Comparison of ENCODE assay signal across 13 mouse cellular contexts in the genomic region with DNA sequence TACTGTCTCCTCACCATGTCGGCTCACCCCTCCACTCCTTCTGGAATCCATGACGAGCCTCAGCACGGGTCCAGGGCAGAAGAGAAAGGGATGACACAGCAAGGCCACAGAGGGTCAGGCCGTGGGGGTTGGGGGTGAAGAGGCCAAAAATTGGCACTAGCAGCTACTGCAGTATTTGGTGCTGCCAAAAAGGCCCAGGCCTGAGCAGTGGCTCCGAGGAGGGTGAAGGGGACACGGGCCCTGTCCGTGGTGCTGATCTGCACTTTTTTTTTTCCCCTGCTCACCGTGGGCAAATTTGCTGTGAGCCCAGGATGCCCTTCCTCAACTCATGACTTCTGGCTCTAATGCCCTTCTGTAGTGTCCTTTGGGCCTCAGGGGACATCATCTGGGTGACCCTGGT. TPM values are rescaled to one million over a fixed set of nuclear protein-coding genes. Genes with fewer than 3 reads are reported as not detected.
DNase-seq lines count a peak whose midpoint lies in the region; ATAC-seq and TF ChIP-seq lines count a peak whose summit lies in the region.
"Had no signal": no experiment of that assay in that cellular context is flagged by ENCODE, and none has a peak within 500 bp of the region (broad histone marks: within the 10 kb centered on the region; RNA-seq: fewer than 3 reads in every experiment).

No protein-coding gene starts in this region.

- peak; percentile 59 for DNase-seq in cerebellum, adult 9-11 months
- DNase-seq in cerebellum, adult 18-20 months: no peak
- no peak for DNase-seq in ES-E14 (ENCODE audit: low read depth, low spot score)
- DNase-seq in forebrain, embryonic 14.5 days (ENCODE audit: low spot score): no peak
- DNase-seq in urinary bladder, postnatal 25 days (ENCODE audit: low spot score): no peak
- DNase-seq in layer of hippocampus, adult 11-12 months (ENCODE audit: low spot score): no peak
- DNase-seq in urinary bladder, postnatal 4 days (ENCODE audit: low spot score in 2 of 2): no peak
- DNase-seq: layer of hippocampus, postnatal 36 days; lung, postnatal 10 days had no signal

- H3K4me3 ChIP-seq in ES-E14 (ENCODE audit: insufficient read depth in 1 of 2, low read depth in 1 of 2, low read length in 2 of 2, poor library complexity in 1 of 2, severe bottlenecking in 1 of 2): no peak overlapping the region
- H3K4me3 ChIP-seq in forebrain, embryonic 14.5 days (ENCODE audit: low read depth, low read length): no peak overlapping the region
- H3K4me3 ChIP-seq: embryonic facial prominence, embryonic 13.5 days; stomach, embryonic 15.5 days had no signal

- no peaks in the 10 kb centered on the region for H3K9me3 ChIP-seq in ES-E14 (ENCODE audit: control insufficient read depth, insufficient read depth, low read depth, low read length)
- H3K9me3 ChIP-seq in forebrain, embryonic 14.5 days (replicated peaks; ENCODE audit: control insufficient read depth, low read length): no peaks in the 10 kb centered on the region
- H3K9me3 ChIP-seq: embryonic facial prominence, embryonic 13.5 days; stomach, embryonic 15.5 days had no signal

- no peak overlapping the region for H3K27ac ChIP-seq in ES-E14 (ENCODE audit: insufficient read depth, low read depth, low read length, poor library complexity, severe bottlenecking)
- no peak overlapping the region for H3K27ac ChIP-seq in forebrain, embryonic 14.5 days (ENCODE audit: low read depth, low read length)
- H3K27ac ChIP-seq: embryonic facial prominence, embryonic 13.5 days; stomach, embryonic 15.5 days had no signal

- ATAC-seq in forebrain, embryonic 14.5 days: no peak
- peak; percentile 32; the same call in 1 of the 2 replicates for ATAC-seq in megakaryocyte-erythroid progenitor cell, adult 5-6 weeks (replicated peaks; ENCODE audit: low FRiP score, low TSS enrichment, poor library complexity, severe bottlenecking)

- in situ Hi-C loops in ES-E14 (cut with MboI; ENCODE audit: low sequenced_read_pairs in 2 of 2, unreplicated experiment in 2 of 2): no loop called here

- WGBS in forebrain, embryonic 14.5 days: 24% methylated on average over 8 of the region's 8 CpGs

- H3K4me2 ChIP-seq in forebrain, embryonic 14.5 days (ENCODE audit: low read length): peak overlapping the region; percentile 68; the same call in 1 of the 2 replicates
- H3K4me2 ChIP-seq: embryonic facial prominence, embryonic 13.5 days; stomach, embryonic 15.5 days had no signal

- H3K4me1 ChIP-seq in ES-E14 (ENCODE audit: control insufficient read depth in 2 of 2, insufficient read depth in 2 of 2, low read length in 2 of 2, poor library complexity in 1 of 2): peaks cover 2 to 21% of the 10 kb centered on the region in 2 experiments; a peak in 1 of 4 replicates
- peaks cover 7% of the 10 kb centered on the region for H3K4me1 ChIP-seq in forebrain, embryonic 14.5 days (ENCODE audit: control insufficient read depth, insufficient read depth, low read length)

- no peaks in the 10 kb centered on the region for H3K36me3 ChIP-seq in ES-E14 (ENCODE audit: control insufficient read depth, insufficient read depth, low read length, poor library complexity, severe bottlenecking)
- H3K36me3 ChIP-seq in forebrain, embryonic 14.5 days (ENCODE audit: control insufficient read depth, insufficient read depth, low read length): peaks cover 8% of the 10 kb centered on the region; the same call in 1 of the 2 replicates
- H3K36me3 ChIP-seq: embryonic facial prominence, embryonic 13.5 days; stomach, embryonic 15.5 days had no signal

- H3K27me3 ChIP-seq in forebrain, embryonic 14.5 days (replicated peaks; ENCODE audit: control insufficient read depth, insufficient read depth, low read length): no peaks in the 10 kb centered on the region

- no peak overlapping the region for H3K9ac ChIP-seq in ES-E14 (ENCODE audit: insufficient read depth, low read depth, low read length, poor library complexity, severe bottlenecking)
- no peak overlapping the region for H3K9ac ChIP-seq in forebrain, embryonic 14.5 days (ENCODE audit: low read length)
- H3K9ac ChIP-seq: embryonic facial prominence, embryonic 13.5 days; stomach, embryonic 15.5 days had no signal

TF ChIP-seq in ES-E14, 5 proteins besides CTCF, POLR2A, EP300 and RAD21:
- TF ChIP-seq ZNF384 (IDR thresholded peaks at IDR 0.05; ENCODE audit: low read depth, low read length) (peak; percentile 98), CHD2 (IDR thresholded peaks at IDR 0.05; ENCODE audit: low read depth, low read length) (no peak)

RNA-seq across cellular contexts. Expression of gene 4930451I11Rik, which starts 6.0 kb away (rescaled TPM):
- total RNA-seq in ES-E14 (2012; rRNA removed): not detected in 2 replicates
- not detected in 2 replicates for polyA plus RNA-seq in forebrain, embryonic 14.5 days (2014; fragmentation: Nextera tagmentation; extraction: Ambion mirVana)
- total RNA-seq in megakaryocyte-erythroid progenitor cell, adult 5-6 weeks (2014; fragmentation: Nextera tagmentation): not detected in 2 replicates
- total RNA-seq in megakaryocyte-erythroid progenitor cell, adult 5-6 weeks (2017): not detected in 2 replicates
- total RNA-seq: layer of hippocampus, postnatal 36 days had no signal
- polyA plus RNA-seq: embryonic facial prominence, embryonic 13.5 days; heart, embryonic 16.5 days; stomach, embryonic 15.5 days had no signal

RNA-seq across cellular contexts. Expression of gene Doc2a, which starts 21.8 kb away (rescaled TPM):
- 5.5 and 7.7 TPM in 2 replicates for total RNA-seq in ES-E14 (2012; rRNA removed)
- 4.9 and 6.7 TPM in 2 replicates for polyA plus RNA-seq in forebrain, embryonic 14.5 days (2014; fragmentation: Nextera tagmentation; extraction: Ambion mirVana)
- total RNA-seq in megakaryocyte-erythroid progenitor cell, adult 5-6 weeks (2014; fragmentation: Nextera tagmentation): not detected in 2 replicates
- not detected in 2 replicates for total RNA-seq in megakaryocyte-erythroid progenitor cell, adult 5-6 weeks (2017)
- polyA plus RNA-seq: heart, embryonic 16.5 days had no signal

RNA-seq across cellular contexts. Expression of gene Fam57b, which starts 27.9 kb away (rescaled TPM):
- 1.9 and 2.5 TPM in 2 replicates for total RNA-seq in ES-E14 (2012; rRNA removed)
- polyA plus RNA-seq in forebrain, embryonic 14.5 days (2014; fragmentation: Nextera tagmentation; extraction: Ambion mirVana): 31.3 and 37.4 TPM in 2 replicates
- total RNA-seq in megakaryocyte-erythroid progenitor cell, adult 5-6 weeks (2014; fragmentation: Nextera tagmentation): 0.61 TPM in 1 of 2 replicates, not detected in the other
- 0.42 TPM in 1 of 2 replicates, not detected in the other for total RNA-seq in megakaryocyte-erythroid progenitor cell, adult 5-6 weeks (2017)

RNA-seq across cellular contexts. Expression of gene Ppp4c, which starts 33.1 kb away (rescaled TPM):
- total RNA-seq in ES-E14 (2012; rRNA removed): 260 and 291 TPM in 2 replicates
- 231 and 256 TPM in 2 replicates for polyA plus RNA-seq in forebrain, embryonic 14.5 days (2014; fragmentation: Nextera tagmentation; extraction: Ambion mirVana)
- 176 and 189 TPM in 2 replicates for total RNA-seq in megakaryocyte-erythroid progenitor cell, adult 5-6 weeks (2014; fragmentation: Nextera tagmentation)
- 104 and 127 TPM in 2 replicates for total RNA-seq in megakaryocyte-erythroid progenitor cell, adult 5-6 weeks (2017)

RNA-seq across cellular contexts. Expression of gene Hirip3, which starts 36.4 kb away (rescaled TPM):
- total RNA-seq in ES-E14 (2012; rRNA removed): 99.7 and 111 TPM in 2 replicates
- 12.0 and 13.7 TPM in 2 replicates for polyA plus RNA-seq in forebrain, embryonic 14.5 days (2014; fragmentation: Nextera tagmentation; extraction: Ambion mirVana)
- 51.6 and 123 TPM in 2 replicates for total RNA-seq in megakaryocyte-erythroid progenitor cell, adult 5-6 weeks (2014; fragmentation: Nextera tagmentation)
- total RNA-seq in megakaryocyte-erythroid progenitor cell, adult 5-6 weeks (2017): 327 and 333 TPM in 2 replicates
